Mouse (Mus musculus) cerebellum, postnatal 14 days (tissue): Measurements from ENCODE around the gene Elavl2.
A peak's percentile ranks its signal among the peaks of the same experiment; 100 is the strongest.
"Not testable (repeated sequence)": the region's sequence is repeated elsewhere in the genome, so short reads cannot be mapped to it uniquely, and the experiment has no call there.

ENCODE experiments used
- DNase-seq, 2 experiments: peaks; one replicate each; pipeline ENCODE4 v3.0.0; 2021; ENCODE audit warnings: mixed read lengths in 2 of 2

The Elavl2 gene

DNA sequence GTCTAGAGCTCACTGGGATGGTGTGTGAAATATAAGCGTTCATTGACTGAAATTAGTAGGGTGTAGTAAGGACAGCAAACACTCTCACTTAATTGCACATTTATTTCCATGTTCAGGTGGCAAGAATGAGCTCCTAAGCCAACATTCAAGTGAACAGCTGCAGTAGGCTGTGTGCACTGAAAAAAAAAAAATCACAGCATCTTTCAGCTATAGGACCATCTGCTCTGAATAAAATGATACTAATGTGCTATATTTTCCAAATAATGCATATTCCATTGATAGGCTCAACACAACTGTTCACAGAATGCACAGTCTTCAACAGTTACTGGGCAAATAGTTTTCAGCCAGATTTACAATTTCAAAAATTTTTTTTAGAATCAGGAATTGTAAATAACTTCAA lies 89.8 kb downstream of the Elavl2 start:
- no peak for DNase-seq

DNA sequence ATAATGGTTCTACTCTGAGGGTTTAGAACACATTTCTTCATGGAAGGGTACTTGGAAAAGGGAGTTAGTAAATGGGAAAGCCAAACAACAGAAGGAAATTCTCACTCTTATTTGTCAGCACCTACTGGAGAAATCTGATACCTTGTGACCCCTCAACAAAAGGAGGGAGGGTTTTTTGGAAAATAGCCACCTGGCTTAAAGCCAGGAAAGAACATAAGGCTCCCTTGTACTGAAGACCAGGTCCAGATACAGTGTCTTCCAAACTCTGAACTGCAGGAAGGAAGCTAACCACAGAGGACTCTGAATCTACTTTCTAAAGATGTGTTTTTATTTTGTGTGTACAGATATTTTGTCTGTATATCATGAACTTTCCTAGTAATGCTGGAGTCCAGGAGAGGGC lies 102.9 kb downstream of the Elavl2 start:
- peak; percentile 26 to 31 for DNase-seq

DNA sequence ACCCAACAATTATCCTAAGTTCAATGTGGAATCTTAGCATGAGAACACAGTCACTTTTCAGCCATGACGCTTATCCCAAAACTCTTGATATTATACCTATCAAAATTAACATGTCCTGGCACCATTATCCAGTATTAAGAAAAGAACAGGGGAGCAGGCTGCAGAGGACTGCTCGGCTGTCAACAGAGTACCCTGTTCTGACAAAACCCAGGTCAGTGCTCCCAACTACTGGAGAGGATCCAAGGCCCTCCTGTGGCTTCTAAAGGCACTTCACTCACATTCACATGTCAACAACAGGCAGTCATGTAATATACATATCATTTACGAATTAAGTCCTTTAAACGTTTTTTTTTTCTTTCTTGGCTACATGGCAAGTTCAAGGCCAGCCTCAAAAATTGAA lies 105.3 kb downstream of the Elavl2 start:
- no peak for DNase-seq

DNA sequence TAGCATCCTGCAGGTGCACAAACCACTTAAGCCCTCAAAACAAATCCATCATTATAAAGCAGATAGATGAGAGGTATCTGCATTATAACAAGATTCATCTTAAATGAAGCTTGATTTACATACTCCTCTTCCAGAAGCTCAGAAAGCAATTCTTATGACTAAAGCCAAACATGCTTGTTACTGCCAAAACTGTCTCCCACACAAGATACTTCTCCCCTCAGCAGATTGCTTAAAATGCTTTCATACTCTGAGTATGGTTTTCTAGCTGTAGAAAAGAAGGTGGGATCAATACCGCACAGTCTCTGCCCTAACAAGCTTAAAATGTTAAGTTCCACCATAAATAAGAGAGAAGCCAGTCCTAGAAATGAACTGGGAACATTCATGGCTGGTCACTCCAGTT lies 109.1 kb downstream of the Elavl2 start:
- no peak for DNase-seq

DNA sequence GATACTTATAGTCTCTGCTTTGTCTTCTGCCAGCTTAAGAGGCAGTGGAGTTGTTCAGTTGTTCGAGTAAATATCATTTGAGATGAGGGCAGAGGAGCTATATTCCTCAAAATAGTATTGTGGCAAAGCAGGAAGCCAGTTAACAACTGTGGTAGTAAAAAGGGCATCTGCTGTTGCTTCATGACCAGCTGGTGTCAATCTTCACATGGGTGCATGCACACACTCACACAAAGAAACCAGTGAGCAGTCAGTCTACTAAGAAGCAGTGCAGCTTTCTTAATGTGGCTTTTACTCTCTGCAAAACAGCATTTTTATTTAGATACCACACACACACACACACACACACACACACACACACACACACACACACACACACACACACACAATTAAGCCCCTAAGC lies 110.2 kb downstream of the Elavl2 start:
- peak in 1 of 2 experiments; percentile 26 for DNase-seq

DNA sequence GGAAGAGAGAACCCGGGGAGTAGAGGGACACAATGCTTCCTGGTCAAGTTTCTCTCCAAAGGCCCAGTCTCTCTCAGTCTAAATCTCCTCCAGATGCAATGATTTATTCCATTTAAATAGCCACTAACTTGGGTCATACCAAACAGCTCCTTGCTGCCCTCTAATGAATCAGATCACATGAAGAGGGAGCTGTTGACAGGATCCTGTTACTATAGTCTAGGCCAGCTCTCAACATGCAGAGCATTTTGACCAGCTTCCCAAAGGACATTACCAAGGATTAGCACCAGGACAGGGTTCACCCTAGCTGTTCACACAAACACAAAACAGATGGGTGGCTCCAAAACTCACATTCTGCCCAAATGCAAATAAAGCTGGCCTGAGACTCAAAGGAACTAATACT lies 111.4 kb downstream of the Elavl2 start:
- peak in 1 of 2 experiments; percentile 36 for DNase-seq

DNA sequence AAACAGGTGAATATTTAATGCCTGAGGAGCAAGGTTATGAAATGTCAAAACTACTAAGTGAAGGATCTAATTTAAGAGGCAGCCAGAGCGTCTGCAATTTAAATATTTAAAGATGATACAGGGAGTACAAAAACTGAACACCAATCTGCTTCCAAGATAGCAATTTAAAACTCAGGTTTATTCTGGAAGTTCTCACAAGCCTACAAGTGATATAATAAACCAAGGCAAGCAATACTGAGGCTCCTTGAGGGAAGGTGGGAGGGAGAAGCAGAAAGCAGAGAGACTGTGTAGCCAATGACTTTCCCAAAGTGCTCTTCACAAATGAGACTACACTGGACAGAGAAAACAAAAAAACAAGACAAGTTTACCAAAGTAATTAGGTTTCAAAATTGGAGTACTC lies 132.2 kb downstream of the Elavl2 start:
- DNase-seq = no peak

DNA sequence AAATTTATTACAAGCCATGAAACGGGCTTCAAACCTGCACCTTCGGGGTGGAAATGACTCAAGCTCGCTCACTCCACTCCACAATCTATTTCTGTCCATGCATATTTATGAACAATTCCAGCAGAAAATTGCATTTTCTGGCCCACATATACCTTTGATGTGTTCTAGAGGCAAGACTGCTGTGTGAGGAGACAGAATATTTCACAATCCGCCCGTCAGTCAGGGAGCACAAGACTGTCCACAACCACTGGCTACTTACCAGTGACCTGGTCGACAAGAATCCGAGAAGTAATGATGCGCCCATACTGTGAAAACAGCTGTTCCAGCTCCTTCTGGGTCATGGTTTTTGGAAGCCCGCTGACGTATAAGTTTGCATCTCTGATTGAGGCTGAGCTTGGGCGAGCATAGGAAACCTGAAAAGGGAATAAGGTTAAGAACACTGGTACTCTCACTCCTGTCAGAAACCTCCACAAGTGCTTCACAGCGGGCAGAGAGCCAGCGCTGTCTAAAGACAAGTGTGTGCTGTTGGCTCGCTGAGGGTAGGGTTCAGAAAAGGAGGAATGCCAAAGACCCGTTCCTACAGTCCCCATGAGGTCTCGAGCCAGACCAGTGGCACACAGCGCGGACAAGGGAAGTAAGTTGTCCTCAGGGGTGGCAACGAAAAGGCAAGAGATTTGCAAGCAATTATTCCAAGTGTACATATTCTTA lies 136.7 kb downstream of the Elavl2 start:
- peak in 1 of 2 experiments; percentile 22 for DNase-seq

DNA sequence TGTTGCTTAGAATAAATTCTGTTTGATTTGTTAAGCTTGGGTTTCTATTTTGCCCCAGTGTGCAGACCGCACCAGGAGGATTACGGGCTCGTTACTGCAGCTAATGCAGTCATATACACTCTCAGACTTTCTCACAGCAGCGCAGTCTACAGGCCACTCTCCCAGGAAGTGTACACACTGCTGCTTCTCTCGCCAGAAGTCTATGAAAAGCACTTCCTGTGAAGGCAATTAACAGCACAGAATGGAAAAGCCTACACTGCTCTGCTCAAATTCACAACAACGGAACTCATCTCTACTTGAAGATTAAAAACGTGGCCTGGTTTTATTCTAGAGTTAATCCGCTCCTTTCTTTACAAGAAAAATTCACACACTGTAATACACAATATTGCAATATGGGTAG lies 137.7 kb downstream of the Elavl2 start:
- no peak for DNase-seq

DNA sequence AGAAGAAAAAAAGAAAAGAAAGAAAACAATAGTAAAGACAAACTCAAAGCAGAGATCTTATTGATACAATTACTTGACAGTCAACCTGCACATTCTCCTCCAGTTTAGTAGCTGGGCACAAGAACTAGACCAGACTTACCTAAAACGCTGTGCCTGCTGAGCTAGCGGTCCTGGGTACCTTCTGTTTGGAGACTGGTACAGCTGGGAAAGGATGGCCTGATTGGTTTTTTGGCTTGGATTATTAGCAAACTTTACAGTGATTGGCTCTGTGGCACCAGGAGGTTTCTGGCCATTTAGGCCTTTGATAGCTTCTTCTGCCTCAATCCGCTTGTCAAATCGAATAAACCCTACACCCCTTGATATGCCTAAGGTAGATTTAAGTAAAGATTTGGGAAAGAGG lies 140.0 kb downstream of the Elavl2 start:
- DNase-seq = peak; percentile 69 to 80

DNA sequence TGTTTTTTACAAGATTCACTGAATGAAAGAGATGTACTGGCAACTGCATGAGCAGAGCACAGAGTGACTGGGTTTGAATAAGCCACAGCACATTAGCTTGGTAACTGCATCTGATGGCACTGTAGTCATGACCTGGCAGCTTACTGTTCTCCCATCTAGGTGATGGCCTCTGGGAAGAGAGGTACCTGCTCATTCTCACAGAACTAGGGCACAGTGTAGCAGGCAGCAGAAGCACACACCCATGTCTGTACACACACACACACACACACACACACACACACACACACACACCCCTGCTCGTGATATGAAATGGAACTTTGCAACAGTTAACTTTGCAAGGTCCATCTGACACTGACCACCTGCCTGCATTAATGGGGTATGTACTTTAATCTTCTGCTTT lies 151.9 kb downstream of the Elavl2 start:
- no peak for DNase-seq

DNA sequence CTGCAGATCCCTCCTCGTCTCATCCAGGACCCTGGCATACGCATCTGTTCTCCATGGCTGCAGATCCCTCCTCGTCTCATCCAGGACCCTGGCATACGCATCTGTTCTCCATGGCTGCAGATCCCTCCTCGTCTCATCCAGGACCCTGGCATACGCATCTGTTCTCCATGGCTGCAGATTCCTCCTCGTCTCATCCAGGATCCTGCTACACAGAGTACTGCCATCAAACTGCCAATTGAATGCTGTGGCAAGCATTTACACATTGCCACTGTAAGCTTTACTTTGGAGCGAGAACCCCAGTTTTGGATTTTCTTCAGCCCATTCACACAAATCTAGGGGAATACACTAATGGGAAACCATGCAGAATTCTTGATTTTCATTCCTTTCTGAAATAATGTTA lies 155.4 kb downstream of the Elavl2 start:
- DNase-seq = not testable (repeated sequence)

DNA sequence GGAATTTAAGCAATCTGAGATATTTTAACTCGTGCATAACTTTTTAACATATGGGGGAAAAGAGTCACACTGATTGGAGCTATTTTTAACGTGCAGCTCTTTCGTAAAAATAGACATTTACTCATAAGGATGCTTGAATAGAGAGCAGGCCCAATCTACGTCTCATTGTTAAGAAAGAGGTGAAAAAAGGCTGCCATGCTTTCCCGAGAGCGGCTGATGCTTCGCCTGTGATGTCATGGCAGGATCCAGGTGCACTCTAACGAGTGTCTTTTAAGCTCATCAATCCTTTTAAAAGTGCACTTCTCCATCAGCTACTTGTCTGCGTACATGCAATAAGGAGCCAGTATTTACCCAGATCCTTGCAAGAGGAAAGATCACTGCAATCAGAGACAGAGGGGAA lies 156.0 kb downstream of the Elavl2 start:
- no peak for DNase-seq

DNA sequence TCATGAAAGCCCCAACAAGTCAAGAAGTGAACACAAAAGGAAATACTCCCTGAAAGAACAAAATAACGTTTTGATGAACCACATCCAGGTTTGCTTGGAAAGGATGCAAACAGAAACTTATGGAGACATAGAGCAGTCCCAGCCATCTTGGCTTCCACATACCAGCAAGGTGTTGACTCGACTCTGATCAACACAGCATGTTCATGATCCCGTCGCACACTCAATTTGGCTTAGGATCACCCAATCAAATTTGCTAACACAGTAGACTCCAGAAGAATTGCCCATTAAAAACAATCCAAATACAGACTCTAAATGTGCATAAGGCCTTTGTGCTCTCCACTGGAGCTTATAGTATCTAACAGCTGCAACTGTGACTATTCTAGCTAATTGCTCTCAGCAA lies 156.7 kb downstream of the Elavl2 start:
- no peak for DNase-seq

DNA sequence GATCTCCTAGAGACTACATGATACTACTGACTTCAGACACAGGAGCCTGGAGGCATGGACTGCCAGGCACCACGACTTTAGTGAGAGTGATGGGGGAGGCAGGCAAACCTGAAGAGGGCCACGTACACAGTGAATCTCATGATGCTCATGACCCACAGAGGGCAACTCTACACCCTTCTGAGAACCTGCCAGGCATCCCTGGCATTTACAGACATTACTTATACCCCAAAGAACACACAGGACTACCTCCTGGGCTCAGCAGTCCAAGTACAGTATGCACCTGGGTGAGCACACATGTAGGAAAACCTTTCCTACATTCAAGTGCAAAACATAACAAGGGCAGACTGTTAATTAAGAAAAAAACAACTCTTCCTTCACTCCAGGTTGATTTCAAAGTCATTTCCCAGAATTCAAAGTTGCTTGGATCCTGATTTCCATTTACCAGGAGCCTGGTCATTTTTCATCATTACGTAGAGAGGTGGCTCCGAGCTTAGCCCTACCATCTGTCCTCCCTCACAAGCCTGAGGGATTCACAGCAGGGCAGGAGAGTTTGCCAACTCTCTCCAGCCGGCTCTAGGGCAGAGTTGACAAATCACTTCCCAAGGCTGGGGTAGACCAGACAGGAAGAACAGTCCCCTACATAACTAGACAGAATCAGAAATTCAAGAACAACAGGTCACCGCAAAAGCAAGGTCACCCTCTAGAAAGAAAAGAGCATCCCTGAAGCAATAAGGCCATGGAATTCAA lies 161.7 kb downstream of the Elavl2 start:
- DNase-seq = peak; percentile 92 to 96

DNA sequence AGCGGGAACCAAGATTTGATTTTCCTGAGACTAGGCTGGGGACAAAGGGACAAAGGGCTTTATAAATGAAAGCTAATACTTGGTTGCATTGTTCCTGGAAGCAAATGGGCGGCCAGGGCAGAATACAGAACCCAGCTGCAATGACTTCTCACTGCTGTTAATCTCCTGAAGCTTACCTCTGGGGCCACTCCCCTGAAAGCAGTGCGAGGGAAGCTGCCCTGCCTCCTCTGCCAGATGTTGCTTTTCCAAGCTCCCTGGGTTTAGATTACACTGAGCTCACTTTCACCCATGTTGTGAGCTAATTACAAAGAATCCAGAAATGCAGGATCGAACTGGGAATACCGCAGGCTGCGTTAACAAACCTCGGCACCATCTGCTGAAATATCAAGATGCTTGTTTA lies 163.6 kb downstream of the Elavl2 start:
- DNase-seq = no peak

DNA sequence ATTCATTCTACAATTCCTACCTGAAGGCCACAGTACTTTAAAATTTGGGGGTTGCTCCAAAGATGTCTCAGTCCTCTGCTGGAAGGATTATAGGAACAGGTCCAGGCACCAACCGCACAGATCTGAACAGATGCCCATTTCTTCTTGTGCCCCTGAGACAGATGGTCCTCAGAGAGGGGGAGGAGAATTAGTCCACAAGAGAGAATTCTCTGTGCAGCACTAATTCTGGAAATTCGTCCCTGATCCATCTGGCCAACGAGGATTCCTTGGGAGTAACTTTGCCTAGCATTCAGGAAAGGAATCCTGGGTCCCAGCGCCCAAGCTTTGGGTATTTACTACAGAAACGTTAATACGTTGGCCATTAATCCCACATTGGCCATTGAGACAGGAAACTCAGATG lies 165.6 kb downstream of the Elavl2 start:
- peak; percentile 46 to 74 for DNase-seq

DNA sequence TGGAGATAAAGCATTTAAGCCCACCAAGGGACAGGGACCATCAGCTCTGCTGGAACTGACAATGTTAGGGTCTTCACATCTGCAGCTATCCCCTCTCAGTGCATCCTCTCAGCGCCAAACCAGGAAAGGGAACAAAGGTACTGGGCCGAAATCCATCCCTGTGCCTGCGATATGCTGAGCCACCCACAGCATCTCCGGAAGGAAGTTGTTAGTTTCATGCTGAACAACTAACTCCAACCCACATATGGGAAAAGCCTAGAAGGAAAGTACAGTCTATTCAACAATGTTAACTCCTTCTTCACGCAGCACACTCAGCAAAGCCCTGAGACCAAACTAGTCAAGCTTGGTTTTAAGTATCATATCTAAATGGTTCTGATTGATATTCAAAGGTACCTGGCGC lies 167.0 kb downstream of the Elavl2 start:
- no peak for DNase-seq

DNA sequence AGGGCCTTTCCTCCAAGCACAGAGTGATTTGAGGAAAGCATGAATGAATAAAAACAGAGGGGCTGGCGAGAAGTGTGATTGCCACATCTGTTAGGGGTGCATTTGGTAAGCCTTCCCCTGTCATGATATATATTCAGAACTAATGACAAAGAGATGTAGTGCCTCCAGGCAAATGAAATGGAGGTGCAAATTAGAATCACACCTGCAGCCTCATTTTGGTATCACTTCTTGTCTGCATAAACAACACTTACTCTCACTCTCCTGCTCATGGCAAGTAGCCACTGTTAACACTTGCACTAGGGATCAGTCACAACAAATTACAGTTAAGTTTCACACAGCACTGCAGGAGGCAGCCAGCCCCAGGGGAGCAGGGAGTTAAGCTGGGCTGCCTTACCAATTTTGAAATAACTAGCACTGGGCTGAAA lies 170.1 kb downstream of the Elavl2 start:
- no peak for DNase-seq

DNA sequence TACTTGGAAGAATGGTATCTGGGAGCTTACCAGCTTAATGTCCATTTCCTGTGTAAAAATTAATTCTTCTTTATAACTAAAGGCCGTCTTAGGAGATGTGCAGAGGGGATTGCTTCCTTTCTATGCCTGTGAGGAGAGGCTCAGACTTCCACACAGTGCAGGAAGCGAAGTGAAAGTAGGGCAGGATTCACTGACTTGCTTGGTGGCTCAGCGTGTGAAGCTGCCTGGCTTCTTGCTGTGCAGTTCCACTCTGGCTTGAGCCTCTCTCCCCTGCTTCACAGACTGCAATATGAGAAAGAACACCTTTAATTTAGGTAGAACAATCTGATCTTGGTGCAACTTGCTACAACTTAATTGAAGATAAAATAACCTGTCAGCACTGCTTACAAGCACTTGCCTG lies 172.2 kb downstream of the Elavl2 start:
- no peak for DNase-seq

DNA sequence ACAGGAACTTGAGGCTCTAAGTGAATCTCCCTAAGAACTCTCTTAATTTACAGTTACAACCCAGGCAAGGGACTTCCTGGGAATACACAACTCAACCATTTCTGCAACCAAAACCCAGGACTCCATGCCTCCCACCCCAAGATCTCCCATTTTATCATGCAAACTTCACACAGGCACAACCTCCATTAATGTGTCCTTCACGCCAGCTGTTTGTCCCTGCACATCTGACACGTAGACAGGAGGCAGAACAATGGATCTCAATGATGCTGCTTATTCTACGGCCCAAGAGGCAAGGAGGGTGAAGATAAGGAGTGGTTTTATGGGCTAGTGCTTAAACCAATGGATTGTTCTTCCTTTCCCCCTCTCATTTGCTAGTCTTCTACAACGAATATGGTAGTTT lies 176.8 kb downstream of the Elavl2 start:
- no peak for DNase-seq

DNA sequence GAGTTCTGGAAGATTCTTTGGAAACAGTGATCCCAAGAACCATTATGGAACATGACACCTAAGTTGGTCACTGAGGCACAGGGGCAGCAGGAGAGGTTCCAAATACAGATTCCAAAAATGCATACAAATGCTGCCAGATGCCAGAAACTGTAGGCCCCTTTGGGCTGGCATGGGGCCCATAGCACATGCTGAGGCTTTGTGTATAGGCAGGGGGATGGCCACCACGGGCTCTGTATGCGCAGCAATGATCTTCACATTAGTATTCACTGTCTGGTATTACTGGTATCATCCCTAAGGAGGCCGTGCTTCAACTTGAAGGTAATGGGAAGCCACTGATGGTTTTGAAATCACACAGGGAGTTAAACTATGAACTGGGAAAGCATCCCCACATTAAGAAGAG lies 181.3 kb downstream of the Elavl2 start:
- DNase-seq = no peak

DNA sequence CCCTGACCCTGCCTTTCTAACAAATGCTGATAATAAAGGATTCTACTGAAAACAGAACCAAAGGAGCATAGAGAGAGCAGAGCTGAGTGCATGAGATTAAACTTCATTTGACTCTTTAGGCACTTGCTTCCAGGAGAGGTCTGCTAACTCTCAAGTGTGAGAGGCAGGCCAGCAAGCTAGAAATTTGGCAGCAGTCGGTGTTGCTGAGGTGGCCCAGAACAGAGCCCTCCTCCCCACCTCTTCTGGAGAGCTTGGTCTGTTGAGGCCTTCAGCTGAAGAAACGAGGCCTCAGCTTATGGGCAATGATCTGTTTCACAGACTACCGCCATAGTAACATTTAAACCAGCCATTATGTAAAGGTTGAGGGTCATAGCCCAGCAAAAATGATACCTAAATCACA lies 186.7 kb downstream of the Elavl2 start:
- DNase-seq = no peak

DNA sequence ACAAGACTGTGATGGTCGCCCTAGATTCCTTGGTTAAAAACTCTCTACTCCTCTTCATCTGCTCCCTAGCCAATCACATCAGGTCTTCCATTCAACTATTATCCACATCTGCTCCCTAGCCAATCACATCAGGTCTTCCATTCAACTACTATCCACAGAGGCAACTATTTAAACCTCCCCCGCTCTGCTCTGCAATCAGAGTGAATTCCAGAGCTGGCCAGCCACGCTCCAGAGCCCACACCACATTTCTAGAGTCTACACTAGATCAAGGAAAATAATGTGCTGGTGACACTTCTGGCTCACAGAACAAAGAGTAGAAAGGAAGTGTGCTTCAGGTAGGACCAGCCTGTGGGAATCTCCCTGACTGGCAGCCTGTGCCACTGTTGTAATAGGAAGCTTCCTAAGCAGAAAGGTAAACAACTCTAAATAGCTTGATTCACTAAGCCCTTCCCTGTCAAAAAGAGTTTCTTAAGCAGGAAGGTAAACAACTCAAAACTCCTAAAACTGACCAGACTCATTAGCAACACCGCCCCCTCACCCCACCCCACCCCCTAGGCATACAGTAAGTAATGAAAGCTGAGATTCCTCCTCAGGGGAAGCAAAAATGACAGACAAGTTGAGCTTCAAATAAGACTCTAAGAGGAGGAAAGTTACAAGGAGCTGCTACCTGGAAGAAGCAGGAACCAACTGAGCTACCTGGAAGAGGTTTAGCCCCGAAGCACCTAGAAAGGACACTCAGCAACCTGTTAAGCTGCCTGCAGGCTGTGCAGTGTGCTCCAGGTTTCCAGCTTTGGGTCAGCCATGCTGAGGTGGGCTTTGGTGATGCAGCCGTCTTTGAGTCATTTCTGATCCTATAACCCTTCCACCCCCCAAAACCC lies 191.9 kb downstream of the Elavl2 start:
- no peak for DNase-seq
